Mouse (Mus musculus): ENCODE results near the gene Nell2.
"Not testable (repeated sequence)": the region's sequence is repeated elsewhere in the genome, so short reads cannot be mapped to it uniquely, and the experiment has no call there.

Gene Nell2

GRCm38 (mm10) chr15:95527948-95528861, at the start of gene Nell2:
Gene Nell2 (minus strand): TSS chr15:95528559.
- no peak for DNase-seq (ENCODE audit: low spot score)

- no peak for DNase-seq (ENCODE audit: low spot score)
Observed at GRCm38 (mm10) chr15:95574661-95575060, 46.3 kb upstream of the Nell2 start.

- no peak for DNase-seq (ENCODE audit: low spot score)
Observed at GRCm38 (mm10) chr15:95569606-95570005, 41.2 kb upstream of the Nell2 start.

- DNase-seq (ENCODE audit: low spot score): no peak
Observed at GRCm38 (mm10) chr15:95565160-95565559, 36.8 kb upstream of the Nell2 start.

GRCm38 (mm10) chr15:95561303-95561702, 32.9 kb upstream of the Nell2 start:
- DNase-seq (ENCODE audit: low spot score): no peak

GRCm38 (mm10) chr15:95550011-95550410, 21.7 kb upstream of the Nell2 start:
- DNase-seq (ENCODE audit: low spot score): no peak

GRCm38 (mm10) chr15:95542632-95543031, 14.3 kb upstream of the Nell2 start:
- DNase-seq (ENCODE audit: low spot score): no peak

- DNase-seq (ENCODE audit: low spot score): no peak
Observed at GRCm38 (mm10) chr15:95536724-95537123, 8.4 kb upstream of the Nell2 start.

- DNase-seq (ENCODE audit: low spot score): no peak
Observed at GRCm38 (mm10) chr15:95536230-95536629, 7.9 kb upstream of the Nell2 start.

GRCm38 (mm10) chr15:95534644-95535043, 6.3 kb upstream of the Nell2 start:
- no peak for DNase-seq (ENCODE audit: low spot score)

GRCm38 (mm10) chr15:95527461-95527947, 855 bp downstream of the Nell2 start:
- DNase-seq (ENCODE audit: low spot score): no peak

GRCm38 (mm10) chr15:95526626-95527411, 1.5 kb downstream of the Nell2 start:
- DNase-seq (ENCODE audit: low spot score): no peak

- DNase-seq (ENCODE audit: low spot score): no peak
Observed at GRCm38 (mm10) chr15:95525997-95526396, 2.4 kb downstream of the Nell2 start.

- DNase-seq (ENCODE audit: low spot score): no peak
Observed at GRCm38 (mm10) chr15:95518204-95518603, 10.2 kb downstream of the Nell2 start.

- not testable (repeated sequence) for DNase-seq (ENCODE audit: low spot score)
Observed at GRCm38 (mm10) chr15:95513306-95513705, 15.1 kb downstream of the Nell2 start.

- no peak for DNase-seq (ENCODE audit: low spot score)
Observed at GRCm38 (mm10) chr15:95495666-95496065, 32.7 kb downstream of the Nell2 start.

- DNase-seq (ENCODE audit: low spot score): no peak
Observed at GRCm38 (mm10) chr15:95495193-95495592, 33.2 kb downstream of the Nell2 start.

GRCm38 (mm10) chr15:95492201-95492600, 36.2 kb downstream of the Nell2 start:
- DNase-seq (ENCODE audit: low spot score): no peak

GRCm38 (mm10) chr15:95489174-95489573, 39.2 kb downstream of the Nell2 start:
- DNase-seq (ENCODE audit: low spot score): no peak

- DNase-seq (ENCODE audit: low spot score): no peak
Observed at GRCm38 (mm10) chr15:95487961-95488360, 40.4 kb downstream of the Nell2 start.

GRCm38 (mm10) chr15:95482002-95482401, 46.4 kb downstream of the Nell2 start:
- no peak for DNase-seq (ENCODE audit: low spot score)

GRCm38 (mm10) chr15:95481585-95481984, 46.8 kb downstream of the Nell2 start:
- no peak for DNase-seq (ENCODE audit: low spot score)

GRCm38 (mm10) chr15:95476440-95476839, 51.9 kb downstream of the Nell2 start:
- DNase-seq (ENCODE audit: low spot score): no peak

All from ovary, adult 18-20 months (tissue).